Mouse (Mus musculus) right cerebral cortex, postnatal 14 days (tissue): Measurements from ENCODE around the gene Prelp.
A peak's percentile ranks its signal among the peaks of the same experiment; 100 is the strongest.

Experiments
- DNase-seq: peaks from one replicate; pipeline ENCODE4 v3.0.0; 2022

The Prelp gene

GRCm38 (mm10) chr1:133933301-133934195, 12.3 kb upstream of the Prelp start:
- DNase-seq: no peak

GRCm38 (mm10) chr1:133929980-133930379, 8.8 kb upstream of the Prelp start:
- no peak for DNase-seq

- DNase-seq: no peak
Observed at GRCm38 (mm10) chr1:133925223-133925622, 4.0 kb upstream of the Prelp start.

- DNase-seq: peak; percentile 48
Observed at GRCm38 (mm10) chr1:133924141-133924875, 3.1 kb upstream of the Prelp start.

GRCm38 (mm10) chr1:133923071-133923470, 1.9 kb upstream of the Prelp start:
- no peak for DNase-seq

GRCm38 (mm10) chr1:133920876-133921275, 338 bp downstream of the Prelp start:
- no peak for DNase-seq

GRCm38 (mm10) chr1:133920401-133920800, 813 bp downstream of the Prelp start:
- DNase-seq: no peak

- no peak for DNase-seq
Observed at GRCm38 (mm10) chr1:133918088-133918470, 3.1 kb downstream of the Prelp start.

- no peak for DNase-seq
Observed at GRCm38 (mm10) chr1:133917456-133918087, 3.6 kb downstream of the Prelp start.

GRCm38 (mm10) chr1:133915723-133916355, 5.4 kb downstream of the Prelp start:
- peak; percentile 43 for DNase-seq

- no peak for DNase-seq
Observed at GRCm38 (mm10) chr1:133915115-133915514, 6.1 kb downstream of the Prelp start.

- DNase-seq: no peak
Observed at GRCm38 (mm10) chr1:133913018-133913417, 8.2 kb downstream of the Prelp start.

- DNase-seq: peak; percentile 73
Observed at GRCm38 (mm10) chr1:133911456-133911855, 9.8 kb downstream of the Prelp start.

- no peak for DNase-seq
Observed at GRCm38 (mm10) chr1:133911008-133911407, 10.2 kb downstream of the Prelp start.

- no peak for DNase-seq
Observed at GRCm38 (mm10) chr1:133910108-133910507, 11.1 kb downstream of the Prelp start.

- DNase-seq: peak; percentile 46
Observed at GRCm38 (mm10) chr1:133908659-133909575, 12.3 kb downstream of the Prelp start.

GRCm38 (mm10) chr1:133907949-133908658, 13.1 kb downstream of the Prelp start, which contains the start of gene Optc:
TSS of gene Optc (minus strand) at chr1:133907999.
- peak; percentile 84 for DNase-seq

GRCm38 (mm10) chr1:133906420-133906819, 14.8 kb downstream of the Prelp start:
- DNase-seq: no peak

- DNase-seq: no peak
Observed at GRCm38 (mm10) chr1:133900825-133901224, 20.4 kb downstream of the Prelp start.

GRCm38 (mm10) chr1:133899043-133899542, 22.1 kb downstream of the Prelp start:
- DNase-seq: no peak

GRCm38 (mm10) chr1:133897293-133897692, 23.9 kb downstream of the Prelp start:
- no peak for DNase-seq
